Mouse (Mus musculus) neural tube, embryonic 13.5 days (tissue): ENCODE measurements at regions not wholly inside any gene's neighbourhood (a gene's known extent, or its start where the extent isn't known, plus 50 kb on each side); places are given as distances from the start of the nearest gene placed in this dataset.
A peak's percentile ranks its signal among the peaks of the same experiment; 100 is the strongest.

Source experiments
- ATAC-seq: fragments of 200-750 bp; cut with Nextera tagmentation; 2 replicates; pipeline ENCODE4 v1.8.0; 2017; ENCODE audit warnings: low read depth, mild to moderate bottlenecking, moderate TSS enrichment, moderate library complexity
- H3K27ac ChIP-seq: fragments of 300-500 bp; sonication (generic); replicated peaks from 2 replicates; pipeline ENCODE4 v1.5.1; 2015; ENCODE audit warnings: moderate library complexity, mild to moderate bottlenecking, inconsistent platforms
- H3K27me3 ChIP-seq: fragments of 300-500 bp; sonication (generic); 2 replicates; pipeline ENCODE4 v1.6.1; 2015; ENCODE audit warnings: mild to moderate bottlenecking, inconsistent platforms
- H3K36me3 ChIP-seq: fragments of 300-500 bp; sonication (generic); 2 replicates; pipeline ENCODE4 v1.6.1; 2015; ENCODE audit warnings: mild to moderate bottlenecking, inconsistent platforms
- H3K4me1 ChIP-seq: fragments of 300-500 bp; sonication (generic); replicated peaks from 2 replicates; pipeline ENCODE4 v1.6.1; 2015; ENCODE audit warnings: inconsistent platforms
- H3K4me2 ChIP-seq: fragments of 300-500 bp; sonication (generic); 2 replicates; pipeline ENCODE4 v1.6.1; 2015; ENCODE audit warnings: inconsistent platforms, mild to moderate bottlenecking, moderate library complexity
- H3K4me3 ChIP-seq: fragments of 300-500 bp; sonication (generic); 2 replicates; pipeline ENCODE4 v1.5.1; 2015; ENCODE audit warnings: mild to moderate bottlenecking, inconsistent platforms
- H3K9ac ChIP-seq: fragments of 300-500 bp; sonication (generic); 2 replicates; pipeline ENCODE4 v1.6.1; 2015; ENCODE audit warnings: moderate library complexity, mild to moderate bottlenecking, inconsistent platforms
- H3K9me3 ChIP-seq: fragments of 300-500 bp; sonication (generic); 2 replicates; pipeline ENCODE4 v1.6.1; 2016; ENCODE audit warnings: inconsistent platforms
- WGBS: fragments of 180-500 bp; shearing (Covaris S2); methylation state at CpG from one replicate; pipeline ENCODE4 v1.1.7; 2015; 5-methylcytosine and 5-hydroxymethylcytosine counted together

DNA sequence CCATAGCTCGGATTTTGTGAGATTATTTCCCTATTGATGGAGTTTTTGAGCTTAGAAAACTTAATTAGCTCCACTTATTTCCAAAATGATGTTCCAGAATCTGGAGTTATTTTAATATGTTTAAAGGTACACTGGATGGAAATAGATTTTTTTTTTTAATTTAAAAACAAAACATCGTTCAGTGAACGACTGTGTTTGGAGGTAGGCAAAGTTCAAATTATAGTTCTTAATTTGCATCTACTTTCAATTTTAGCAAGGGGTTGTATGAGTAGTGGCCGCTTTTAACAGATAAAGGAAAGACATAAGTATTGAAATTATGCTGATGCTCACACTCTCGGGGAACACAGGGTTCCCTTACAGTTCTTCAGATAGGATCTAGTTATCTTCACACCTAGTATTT, 284.6 kb upstream of the Adgrl2 start:
- peaks cover 7% of the 10 kb centered on the region for H3K4me1 ChIP-seq
- H3K4me2 ChIP-seq, result peak overlapping the region; percentile 30; the same call in 1 of the 2 replicates
- no peak for ATAC-seq
- no peaks in the 10 kb centered on the region for H3K36me3 ChIP-seq
- H3K9ac ChIP-seq, result no peak overlapping the region
- H3K27me3 ChIP-seq, result no peaks in the 10 kb centered on the region
- no peaks in the 10 kb centered on the region for H3K9me3 ChIP-seq
- H3K27ac ChIP-seq, result no peak overlapping the region
- WGBS, result 83% methylated on average over 5 of the region's 5 CpGs
- H3K4me3 ChIP-seq, result no peak overlapping the region

DNA sequence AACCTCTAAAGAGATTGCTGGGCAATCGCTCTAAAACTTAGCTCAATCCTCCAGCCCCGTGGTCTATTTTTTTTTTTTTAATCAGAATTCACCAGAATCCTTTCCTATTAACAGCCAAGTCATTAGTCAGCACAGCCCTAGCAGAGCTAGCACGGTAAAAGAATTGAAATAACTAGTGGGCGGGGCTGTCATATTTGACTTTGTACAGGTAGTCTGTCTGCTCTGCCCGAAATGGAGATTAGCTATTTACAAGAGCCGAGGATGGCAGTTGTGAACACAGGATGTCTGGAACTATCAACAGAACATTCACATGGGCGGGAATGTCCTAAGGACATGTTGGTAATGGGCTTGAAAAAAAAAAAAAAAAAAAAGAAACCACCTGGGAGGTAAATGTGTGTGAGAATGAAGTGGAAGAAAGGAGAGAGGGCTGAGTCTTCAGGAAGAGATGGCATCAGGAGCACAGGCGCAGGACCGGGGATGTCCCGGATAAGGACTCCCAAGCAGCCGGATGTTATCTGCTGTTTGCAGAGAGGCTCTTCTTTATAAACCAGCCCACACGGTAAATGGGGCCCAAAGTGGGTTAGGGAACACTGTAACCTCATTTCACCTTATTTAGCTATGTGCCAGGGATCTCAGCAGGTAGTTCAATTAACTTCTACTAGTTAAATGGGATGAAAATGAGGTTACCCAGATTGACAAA, 283.8 kb upstream of the Adgrl2 start:
- WGBS, result 62% methylated on average over 12 of the region's 12 CpGs
- H3K27ac ChIP-seq, result no peak overlapping the region

GRCm38 (mm10) chr3:149270459-149270858, 280.1 kb upstream of the Adgrl2 start:
- no peak overlapping the region for H3K9ac ChIP-seq
- H3K9me3 ChIP-seq, result no peaks in the 10 kb centered on the region
- H3K27me3 ChIP-seq, result no peaks in the 10 kb centered on the region
- no peaks in the 10 kb centered on the region for H3K36me3 ChIP-seq
- H3K27ac ChIP-seq, result no peak overlapping the region
- H3K4me3 ChIP-seq, result no peak overlapping the region
- ATAC-seq, result no peak
- no peak overlapping the region for H3K4me2 ChIP-seq
- peaks cover 7% of the 10 kb centered on the region for H3K4me1 ChIP-seq

More for the DNA sequence above, 283.8 kb upstream of the Adgrl2 start:
- Histone ChIP-seq H3K36me3 (no peaks in the 10 kb centered on the region), H3K9me3 (no peaks in the 10 kb centered on the region), H3K4me2 (peak overlapping the region; percentile 30), H3K4me3 (no peak overlapping the region), H3K4me1 (peaks cover 7% of the 10 kb centered on the region), H3K27me3 (no peaks in the 10 kb centered on the region), H3K9ac (no peak overlapping the region)
- no peak for ATAC-seq

DNA sequence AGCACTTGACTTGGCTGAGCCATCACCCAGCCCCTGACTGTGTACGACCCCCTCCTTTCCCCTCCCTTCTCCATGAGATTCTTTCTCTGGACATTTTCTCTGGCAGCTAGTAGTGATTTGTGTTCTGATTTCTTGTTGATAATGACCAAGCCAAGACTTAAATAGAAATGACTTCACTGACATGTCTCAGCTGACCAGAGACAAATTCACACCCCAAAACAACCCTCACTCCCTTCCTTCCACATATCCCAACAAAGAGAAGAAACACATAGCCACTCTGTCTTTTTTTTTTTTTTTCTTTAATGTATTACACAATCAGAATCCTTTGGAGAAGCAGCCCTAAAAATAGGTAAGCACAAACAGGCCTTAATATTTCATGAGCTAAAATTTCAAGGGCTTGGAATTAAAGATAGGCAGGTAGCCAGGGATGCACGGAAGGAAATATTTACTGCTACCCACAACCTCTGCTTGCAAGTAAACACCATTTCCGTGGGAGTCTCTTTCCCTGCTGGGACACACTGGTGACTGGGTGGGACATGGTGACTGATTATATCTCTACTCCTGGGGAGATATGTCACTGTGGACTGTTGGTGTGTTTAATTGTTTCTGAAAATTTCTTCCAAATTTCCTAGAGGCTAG, 272.1 kb upstream of the Adgrl2 start:
- 78% methylated on average over 3 of the region's 3 CpGs for WGBS

DNA sequence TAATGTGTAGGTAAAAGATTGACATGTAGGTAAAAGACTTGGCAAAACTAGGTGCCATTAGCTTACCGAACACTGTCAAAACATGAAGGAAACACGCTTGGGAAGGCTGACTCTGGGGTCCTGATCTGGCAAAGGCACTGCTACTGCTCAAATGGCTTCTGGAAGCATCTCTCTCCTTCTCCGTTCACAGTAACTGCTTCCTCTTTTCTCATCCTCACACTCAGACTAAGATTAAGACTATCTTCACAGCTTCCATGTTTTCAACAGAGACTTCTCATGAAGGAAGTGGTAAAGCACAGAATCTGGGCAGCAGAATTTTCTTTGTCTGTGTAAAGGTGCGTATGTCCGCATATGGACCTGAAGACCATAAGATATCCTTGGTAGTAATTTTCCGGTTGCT, 271.4 kb upstream of the Adgrl2 start:
- Histone ChIP-seq H3K9me3 (no peaks in the 10 kb centered on the region), H3K27me3 (no peaks in the 10 kb centered on the region), H3K9ac (no peak overlapping the region), H3K27ac (no peak overlapping the region), H3K4me2 (no peak overlapping the region), H3K4me3 (no peak overlapping the region), H3K36me3 (no peaks in the 10 kb centered on the region), H3K4me1 (peaks cover 11% of the 10 kb centered on the region)
- no peak for ATAC-seq
- WGBS, result 93% methylated on average over 6 of the region's 6 CpGs

More for the DNA sequence above, 272.1 kb upstream of the Adgrl2 start:
- Histone ChIP-seq H3K9ac (no peak overlapping the region), H3K4me3 (no peak overlapping the region), H3K4me2 (no peak overlapping the region), H3K27ac (no peak overlapping the region), H3K27me3 (no peaks in the 10 kb centered on the region), H3K9me3 (no peaks in the 10 kb centered on the region), H3K4me1 (peaks cover 4% of the 10 kb centered on the region; the same call in 1 of the 2 replicates), H3K36me3 (no peaks in the 10 kb centered on the region)
- no peak for ATAC-seq

DNA sequence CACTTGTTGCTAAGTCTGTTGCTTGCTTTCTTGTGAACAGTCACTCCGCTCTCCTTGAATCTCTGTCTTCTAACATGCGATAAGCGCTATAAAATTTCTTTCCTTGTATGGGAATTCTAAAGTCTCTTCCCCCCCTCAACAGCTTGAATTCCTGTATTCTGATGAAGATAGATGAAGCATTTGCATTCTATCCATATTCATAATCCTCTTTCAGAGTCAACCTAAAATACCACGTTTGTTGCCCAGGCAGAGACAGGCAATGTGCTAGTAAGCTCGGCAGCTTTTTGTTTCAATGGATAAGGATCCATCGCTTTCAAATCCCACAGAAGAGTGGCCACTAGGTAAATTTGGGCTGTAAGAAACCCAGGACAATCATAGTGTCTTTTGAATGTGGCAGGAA, 268.5 kb upstream of the Adgrl2 start:
- H3K9me3 ChIP-seq, result no peaks in the 10 kb centered on the region
- H3K36me3 ChIP-seq, result no peaks in the 10 kb centered on the region
- H3K9ac ChIP-seq, result no peak overlapping the region
- ATAC-seq, result no peak
- no peak overlapping the region for H3K4me2 ChIP-seq
- H3K27me3 ChIP-seq, result 0 out of 2 replicates have a peak, but pooled peaks cover 2% of the 10 kb centered on the region
- H3K27ac ChIP-seq, result no peak overlapping the region
- WGBS, result 56% methylated on average over 6 of the region's 6 CpGs
- peaks cover 19% of the 10 kb centered on the region for H3K4me1 ChIP-seq
- H3K4me3 ChIP-seq, result no peak overlapping the region

DNA sequence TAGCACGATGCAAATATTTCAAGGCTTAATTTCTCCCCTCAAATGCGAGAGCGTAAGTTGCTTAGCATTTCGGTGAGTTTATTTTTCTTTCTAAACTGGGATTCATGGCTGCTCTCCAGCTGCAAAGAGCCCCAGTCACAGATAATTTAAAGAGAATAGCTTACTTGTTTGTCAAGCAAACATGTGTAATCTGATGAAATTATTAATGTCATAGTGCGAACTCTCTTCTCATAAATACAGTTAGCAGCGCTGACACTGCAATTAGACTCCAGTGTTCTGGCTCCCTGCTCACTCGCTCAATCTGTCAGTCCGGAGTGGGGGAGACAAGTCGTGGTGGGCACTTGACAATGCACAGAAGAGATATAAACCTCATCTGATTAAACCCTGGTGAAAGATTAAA, 266.5 kb upstream of the Adgrl2 start:
- H3K27me3 ChIP-seq, result 0 out of 2 replicates have a peak, but pooled peaks cover 2% of the 10 kb centered on the region
- H3K36me3 ChIP-seq, result no peaks in the 10 kb centered on the region
- H3K9ac ChIP-seq, result no peak overlapping the region
- no peak for ATAC-seq
- H3K27ac ChIP-seq, result no peak overlapping the region
- H3K4me1 ChIP-seq, result peaks cover 28% of the 10 kb centered on the region
- no peaks in the 10 kb centered on the region for H3K9me3 ChIP-seq
- H3K4me3 ChIP-seq, result no peak overlapping the region
- 42% methylated on average over 9 of the region's 9 CpGs for WGBS
- peak overlapping the region; percentile 14; the same call in 1 of the 2 replicates for H3K4me2 ChIP-seq

DNA sequence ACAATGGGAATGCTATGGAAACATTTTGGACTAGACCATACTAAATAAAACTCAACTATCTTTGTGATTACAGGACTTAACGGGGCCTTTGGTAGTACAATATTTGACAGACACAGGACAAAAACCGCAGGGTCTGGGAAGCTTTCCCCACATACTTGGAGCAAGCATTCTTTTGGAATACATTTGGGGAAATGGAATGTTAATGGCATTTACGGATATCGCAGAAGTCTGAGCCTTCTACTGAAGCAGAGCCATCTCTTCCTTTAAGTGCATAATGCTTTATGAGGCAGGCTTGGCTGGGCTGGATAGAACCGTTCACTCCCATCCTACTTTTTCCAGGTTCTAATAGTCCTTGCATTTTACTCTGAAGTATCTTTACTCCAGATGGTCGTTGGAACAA, 262.7 kb upstream of the Adgrl2 start:
- peaks cover 6% of the 10 kb centered on the region; the same call in 1 of the 2 replicates for H3K27me3 ChIP-seq
- H3K27ac ChIP-seq, result no peak overlapping the region
- no peak overlapping the region for H3K4me2 ChIP-seq
- H3K9me3 ChIP-seq, result no peaks in the 10 kb centered on the region
- H3K4me1 ChIP-seq, result peaks cover 26% of the 10 kb centered on the region
- H3K4me3 ChIP-seq, result no peak overlapping the region
- 83% methylated on average over 6 of the region's 6 CpGs for WGBS
- H3K9ac ChIP-seq, result no peak overlapping the region
- no peak for ATAC-seq
- H3K36me3 ChIP-seq, result no peaks in the 10 kb centered on the region

DNA sequence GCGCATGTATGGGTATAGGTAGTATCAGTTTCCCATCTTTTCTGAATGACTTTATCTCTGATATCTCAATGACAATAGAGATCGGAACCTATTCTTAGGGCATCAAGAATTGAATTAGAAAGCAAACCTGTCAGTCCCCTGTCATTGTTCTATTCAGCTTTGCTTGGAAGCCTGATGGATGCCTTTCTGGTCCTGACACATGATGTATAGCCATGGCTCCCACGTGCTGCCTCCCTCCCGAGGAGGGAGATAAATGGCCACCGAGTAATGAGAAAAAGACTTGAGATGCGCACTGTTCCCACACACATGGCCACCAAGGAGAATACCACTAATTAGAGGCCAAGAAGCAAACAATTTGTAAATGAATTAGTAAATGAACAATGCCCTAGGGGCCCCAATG, 261.8 kb upstream of the Adgrl2 start:
- 23% methylated on average over 6 of the region's 6 CpGs for WGBS
- no peak overlapping the region for H3K4me3 ChIP-seq
- peaks cover 6% of the 10 kb centered on the region; the same call in 1 of the 2 replicates for H3K27me3 ChIP-seq
- H3K4me2 ChIP-seq, result no peak overlapping the region
- H3K36me3 ChIP-seq, result no peaks in the 10 kb centered on the region
- ATAC-seq, result peak; percentile 59; the same call in 1 of the 2 replicates
- H3K4me1 ChIP-seq, result peaks cover 31% of the 10 kb centered on the region
- no peak overlapping the region for H3K27ac ChIP-seq
- no peaks in the 10 kb centered on the region for H3K9me3 ChIP-seq
- no peak overlapping the region for H3K9ac ChIP-seq

DNA sequence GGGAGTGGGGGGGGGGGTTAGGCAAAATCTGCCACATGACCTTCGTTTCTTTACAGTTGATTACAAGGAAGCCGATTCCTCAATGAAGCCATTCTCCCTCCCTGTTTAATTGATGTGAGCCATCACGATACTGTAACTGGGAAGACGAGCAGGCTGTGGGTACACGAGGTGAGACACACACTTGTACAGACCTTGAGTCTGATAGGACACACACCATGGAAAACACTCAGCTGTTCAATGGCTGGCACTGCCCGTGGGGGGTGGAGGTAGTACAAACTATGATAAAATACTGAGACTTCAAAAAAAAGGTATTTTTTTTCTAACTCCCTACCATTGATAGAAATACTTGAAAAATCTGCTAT, 257.3 kb upstream of the Adgrl2 start:
- H3K4me3 ChIP-seq, result 0 out of 2 replicates have a peak overlapping the region, but pooled peaks have one; percentile 1
- 0 out of 2 replicates have a peak overlapping the region, but pooled peaks have one; percentile 46 for H3K27ac ChIP-seq
- peaks cover 21% of the 10 kb centered on the region for H3K4me1 ChIP-seq
- H3K9ac ChIP-seq, result no peak overlapping the region
- H3K9me3 ChIP-seq, result no peaks in the 10 kb centered on the region
- H3K27me3 ChIP-seq, result peaks cover 4% of the 10 kb centered on the region; the same call in 1 of the 2 replicates
- 23% methylated on average over 6 of the region's 6 CpGs for WGBS
- H3K36me3 ChIP-seq, result no peaks in the 10 kb centered on the region
- ATAC-seq, result peak; percentile 52; the same call in 1 of the 2 replicates
- H3K4me2 ChIP-seq, result peak overlapping the region; percentile 39

DNA sequence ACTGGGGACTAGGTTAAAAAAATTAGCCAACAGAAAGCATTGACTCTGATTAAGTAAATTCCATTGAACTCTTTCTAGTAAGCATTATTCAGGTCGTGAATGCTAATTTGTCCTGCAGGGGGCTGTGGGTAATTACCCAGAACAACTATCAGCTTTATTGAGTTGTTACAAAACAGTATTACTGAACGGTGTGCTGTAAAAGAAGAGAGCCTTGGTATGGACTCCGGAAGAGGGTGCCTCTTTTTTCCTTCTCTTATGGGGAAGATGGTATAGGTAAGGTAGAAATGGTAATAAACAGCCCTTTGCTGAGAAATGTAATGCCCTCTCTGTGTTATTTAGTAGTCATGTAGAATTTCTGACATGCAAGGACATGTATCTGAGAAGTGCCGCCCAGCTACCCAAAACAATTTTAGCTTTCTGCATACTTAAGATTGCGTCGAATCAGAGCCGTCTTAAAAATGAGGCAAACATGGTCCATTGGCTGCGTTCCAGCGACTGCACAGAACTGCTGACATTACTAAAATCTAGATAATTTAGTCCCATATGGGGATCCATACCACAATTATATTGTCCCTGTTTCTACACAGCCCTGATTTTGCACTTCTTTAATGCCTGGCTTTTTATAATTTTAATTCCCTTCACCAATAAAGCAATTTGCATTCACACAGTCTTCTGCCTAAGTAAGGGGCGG, 256.7 kb upstream of the Adgrl2 start:
- no peak overlapping the region for H3K9ac ChIP-seq
- H3K27ac ChIP-seq, result peak overlapping the region; percentile 59
- H3K36me3 ChIP-seq, result no peaks in the 10 kb centered on the region
- peaks cover 4% of the 10 kb centered on the region; the same call in 1 of the 2 replicates for H3K27me3 ChIP-seq
- peak overlapping the region; percentile 39 for H3K4me2 ChIP-seq
- 26% methylated on average over 10 of the region's 10 CpGs for WGBS
- H3K4me3 ChIP-seq, result 0 out of 2 replicates have a peak overlapping the region, but pooled peaks have one; percentile 1
- ATAC-seq, result peak; percentile 74
- H3K4me1 ChIP-seq, result peaks cover 16% of the 10 kb centered on the region
- no peaks in the 10 kb centered on the region for H3K9me3 ChIP-seq

DNA sequence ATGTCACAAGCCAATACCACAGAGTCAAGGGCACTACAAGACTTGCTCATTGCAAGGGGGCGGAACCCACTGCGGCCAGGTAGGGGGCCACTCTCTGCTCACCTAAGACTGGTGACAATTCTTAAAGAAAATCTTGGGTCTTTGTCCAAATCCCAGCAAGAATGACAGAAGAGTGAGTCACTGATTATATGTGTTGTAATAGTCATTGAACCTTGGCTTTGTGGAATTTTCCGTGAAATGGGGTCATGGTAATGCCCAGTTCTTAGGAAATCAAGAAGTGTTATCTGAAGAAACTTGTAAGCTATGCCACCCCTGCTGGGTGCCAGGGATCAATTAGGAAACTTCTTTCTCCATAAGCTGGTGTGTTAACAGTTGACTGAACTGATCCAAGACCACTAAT, 249.3 kb upstream of the Adgrl2 start:
- ATAC-seq, result no peak

More for the DNA sequence above, 249.3 kb upstream of the Adgrl2 start:
- Histone ChIP-seq H3K27me3 (no peaks in the 10 kb centered on the region), H3K27ac (no peak overlapping the region), H3K4me3 (no peak overlapping the region), H3K36me3 (no peaks in the 10 kb centered on the region), H3K4me1 (no peaks in the 10 kb centered on the region), H3K9ac (no peak overlapping the region), H3K4me2 (no peak overlapping the region), H3K9me3 (no peaks in the 10 kb centered on the region)
- WGBS, result 94% methylated on average over 3 of the region's 3 CpGs
